In genomic region chr1:135714901-135715609, GRCm38 (mm10) we compare ENCODE assay signal across 19 mouse cellular contexts. TPM values are rescaled to one million over a fixed set of nuclear protein-coding genes. Genes with fewer than 3 reads are reported as not detected.
DNase-seq lines count a peak whose midpoint lies in the region; ATAC-seq lines count a peak whose summit lies in the region.
"Had no signal": no experiment of that assay in that cellular context is flagged by ENCODE, and none has a peak within 500 bp of the region (broad histone marks: within the 10 kb centered on the region; RNA-seq: fewer than 3 reads in every experiment).

No protein-coding gene starts in this region.

- peak overlapping the region; percentile 81 for H3K27ac ChIP-seq in heart, embryonic 10.5 days
- peak overlapping the region; percentile 68 for H3K27ac ChIP-seq in liver, embryonic 11.5 days (ENCODE audit: low read depth, low read length)
- H3K27ac ChIP-seq: embryonic facial prominence, embryonic 13.5 days; gastrocnemius, adult 2 months; limb, embryonic 10.5 days; neural tube, embryonic 13.5 days had no signal

- H3K9ac ChIP-seq in liver, embryonic 11.5 days (ENCODE audit: low read depth, low read length) = no peak overlapping the region
- H3K9ac ChIP-seq: embryonic facial prominence, embryonic 13.5 days; lung, embryonic 14.5 days; neural tube, embryonic 13.5 days had no signal

- H3K9me3 ChIP-seq in heart, embryonic 10.5 days = no peaks in the 10 kb centered on the region
- no peaks in the 10 kb centered on the region for H3K9me3 ChIP-seq in liver, embryonic 11.5 days (ENCODE audit: control insufficient read depth, low read length)
- H3K9me3 ChIP-seq: embryonic facial prominence, embryonic 13.5 days; limb, embryonic 10.5 days; neural tube, embryonic 13.5 days had no signal

- no peaks in the 10 kb centered on the region for H3K36me3 ChIP-seq in heart, embryonic 10.5 days
- H3K36me3 ChIP-seq in liver, embryonic 11.5 days (ENCODE audit: control insufficient read depth, insufficient read depth, low read length) = no peaks in the 10 kb centered on the region
- H3K36me3 ChIP-seq: embryonic facial prominence, embryonic 13.5 days; limb, embryonic 10.5 days; neural tube, embryonic 13.5 days had no signal

- ATAC-seq in liver, embryonic 11.5 days (replicated peaks; ENCODE audit: low FRiP score) = peak; percentile 86
- ATAC-seq: activated CD4-positive, CD25-positive, alpha-beta regulatory T cell, adult 4 months; forebrain, embryonic 14.5 days had no signal

- H3K4me2 ChIP-seq in liver, embryonic 11.5 days = peak overlapping the region; percentile 30
- H3K4me2 ChIP-seq: embryonic facial prominence, embryonic 13.5 days; lung, embryonic 14.5 days; neural tube, embryonic 13.5 days had no signal

- H3K27me3 ChIP-seq in heart, embryonic 10.5 days (ENCODE audit: insufficient read depth, poor library complexity, severe bottlenecking) = no peaks in the 10 kb centered on the region
- no peaks in the 10 kb centered on the region for H3K27me3 ChIP-seq in liver, embryonic 11.5 days (replicated peaks; ENCODE audit: control insufficient read depth, insufficient read depth, low read length)
- H3K27me3 ChIP-seq: embryonic facial prominence, embryonic 13.5 days; neural tube, embryonic 13.5 days had no signal

- peaks cover 37% of the 10 kb centered on the region for H3K4me1 ChIP-seq in heart, embryonic 10.5 days
- peaks cover 15% of the 10 kb centered on the region for H3K4me1 ChIP-seq in liver, embryonic 11.5 days (replicated peaks; ENCODE audit: control insufficient read depth, insufficient read depth, low read length)
- H3K4me1 ChIP-seq: neural tube, embryonic 13.5 days had no signal

- no peak overlapping the region for H3K4me3 ChIP-seq in heart, embryonic 10.5 days
- no peak overlapping the region for H3K4me3 ChIP-seq in liver, embryonic 11.5 days (ENCODE audit: low read depth, low read length)
- H3K4me3 ChIP-seq: embryonic facial prominence, embryonic 13.5 days; gastrocnemius, adult 2 months; limb, embryonic 10.5 days; neural tube, embryonic 13.5 days had no signal

- WGBS in heart, embryonic 10.5 days = 29% methylated on average over 3 of the region's 3 CpGs
- 26% methylated on average over 3 of the region's 3 CpGs for WGBS in liver, embryonic 11.5 days

- peak; percentile 88 for DNase-seq in heart, embryonic 10.5 days (ENCODE audit: low spot score)
- DNase-seq in heart, adult 11 months = no peak
- peak; percentile 81 for DNase-seq in 416B (ENCODE audit: low read depth)
- DNase-seq in R1 (ENCODE audit: low read depth, low spot score) = peak; percentile 72
- peak; percentile 57 for DNase-seq in liver, embryonic 11.5 days (ENCODE audit: low spot score)
- no peak for DNase-seq in Muller cell, postnatal 12 days (ENCODE audit: inconsistent ontology term)
- DNase-seq in frontal cortex, postnatal 14 days (ENCODE audit: low spot score in 2 of 2) = no peak
- DNase-seq in urinary bladder, adult 2 months (ENCODE audit: low spot score) = no peak
- DNase-seq: cerebellum, postnatal 36 days; gastrocnemius, adult 2 months; heart, postnatal 36 days; kidney, adult 9 months; kidney, postnatal 4 days; lung, embryonic 14.5 days had no signal

RNA-seq across cellular contexts. Expression of gene Csrp1, which starts 4.8 kb away (rescaled TPM):
- 202 and 238 TPM in 2 replicates for polyA plus RNA-seq in heart, embryonic 10.5 days (2016; fragmentation: Nextera tagmentation; extraction: Ambion mirVana)
- 65.6 and 71.8 TPM in 2 replicates for polyA plus RNA-seq in liver, embryonic 11.5 days (2014; fragmentation: Nextera tagmentation; extraction: Ambion mirVana)
- 3,856 and 5,107 TPM in 2 replicates for polyA plus RNA-seq in urinary bladder, adult 2 months (2012; rRNA removed)

RNA-seq across cellular contexts. Expression of gene Phlda3, which starts 50.9 kb away (rescaled TPM):
- 63.2 and 65.3 TPM in 2 replicates for polyA plus RNA-seq in heart, embryonic 10.5 days (2016; fragmentation: Nextera tagmentation; extraction: Ambion mirVana)
- 22.5 and 22.8 TPM in 2 replicates for polyA plus RNA-seq in liver, embryonic 11.5 days (2014; fragmentation: Nextera tagmentation; extraction: Ambion mirVana)
- 124 and 138 TPM in 2 replicates for polyA plus RNA-seq in urinary bladder, adult 2 months (2012; rRNA removed)

Comparison
In these comparisons a context has a peak if more than half of its experiments do, and no peak if none do; other contexts are left out.
1. DNase-seq: peak in heart, embryonic 10.5 days (single experiment), 416B (single experiment), R1 (single experiment) and liver, embryonic 11.5 days (single experiment); none in heart, adult 11 months (single experiment), Muller cell, postnatal 12 days (single experiment), frontal cortex, postnatal 14 days (0 of 2) and urinary bladder, adult 2 months (single experiment).
2. RNA of gene Csrp1, which starts 4.8 kb away (polyA plus RNA-seq): 3,856 to 5,107 TPM in urinary bladder, adult 2 months; 202 to 238 TPM in heart, embryonic 10.5 days and 65.6 to 71.8 TPM in liver, embryonic 11.5 days; every median in the first group is over 10 times any median in the second.